Mouse (Mus musculus) heart, adult 2 months (tissue): Measurements from ENCODE around the gene Polr2l.

Source experiments
- CTCF ChIP-seq: fragments of 200-600 bp; IDR thresholded peaks from 2 replicates; pipeline ENCODE4 v1.8.1; 2022; ENCODE audit warnings: antibody characterized with exemption, mild to moderate bottlenecking, moderate library complexity
- EP300 ChIP-seq: fragments of 200-500 bp; IDR thresholded peaks from 2 replicates; pipeline ENCODE4 v1.6.1; 2011; ENCODE audit warnings: low read depth, low read length, control low read depth; ENCODE audit not compliant: insufficient read depth
- POLR2A ChIP-seq: fragments of 200-500 bp; IDR thresholded peaks from 2 replicates; pipeline ENCODE4 v1.6.1; 2011; ENCODE audit warnings: mild to moderate bottlenecking, low read depth, low read length, control low read depth; ENCODE audit not compliant: insufficient read depth

DNA sequence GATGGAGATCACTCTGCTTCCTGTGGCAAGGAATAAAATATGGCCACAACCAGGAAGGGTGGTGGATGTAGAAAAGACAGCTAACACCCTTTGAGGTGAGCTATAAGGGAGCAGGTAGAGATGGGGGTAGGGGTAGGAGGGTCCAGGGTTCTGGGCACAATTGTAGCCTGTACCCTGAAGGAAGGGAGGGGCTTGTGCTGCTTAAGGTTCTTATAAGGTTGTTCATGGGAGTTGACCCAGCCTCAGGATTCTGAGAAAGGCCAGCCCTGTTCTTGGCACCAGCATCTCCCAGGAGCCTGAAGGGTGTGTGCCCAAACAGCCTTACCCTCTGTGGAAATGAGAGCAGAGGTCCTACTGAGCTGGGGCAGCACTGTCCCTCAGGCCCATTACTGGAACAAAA is 23.0 kb downstream of the Polr2l start:
- TF ChIP-seq CTCF (no peak), POLR2A (no peak), EP300 (no peak)
